Mouse (Mus musculus) brain, adult 2 months (tissue): ENCODE measurements at regions not wholly inside any gene's neighbourhood (a gene's known extent, or its start where the extent isn't known, plus 50 kb on each side); places are given as distances from the start of the nearest gene placed in this dataset.
A peak's percentile ranks its signal among the peaks of the same experiment; 100 is the strongest.

Experiments used
- DNase-seq: peaks from one replicate; pipeline ENCODE4 v3.0.0; 2011; ENCODE audit warnings: low read depth, low spot score

DNA sequence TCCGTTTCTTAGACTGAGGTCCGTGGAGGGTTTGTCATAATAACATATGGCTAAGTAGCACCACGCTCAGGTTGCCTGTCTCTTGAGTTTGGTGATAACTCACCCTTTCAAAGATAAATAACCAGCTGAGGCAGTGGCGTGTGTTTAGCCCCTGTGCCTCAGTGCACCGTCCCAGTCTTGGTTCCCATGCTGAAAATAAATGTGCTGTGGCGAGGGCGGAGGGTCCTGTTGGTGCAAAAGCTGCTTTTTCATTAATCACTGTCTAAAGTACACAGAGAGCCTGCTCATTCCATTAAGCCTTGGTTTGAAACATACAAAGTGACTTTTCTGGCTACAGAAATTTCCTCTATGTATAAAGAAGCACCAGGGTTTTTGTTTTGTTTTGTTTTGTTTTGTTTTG is 439.8 kb upstream of the Fam84a start:
- no peak for DNase-seq

DNA sequence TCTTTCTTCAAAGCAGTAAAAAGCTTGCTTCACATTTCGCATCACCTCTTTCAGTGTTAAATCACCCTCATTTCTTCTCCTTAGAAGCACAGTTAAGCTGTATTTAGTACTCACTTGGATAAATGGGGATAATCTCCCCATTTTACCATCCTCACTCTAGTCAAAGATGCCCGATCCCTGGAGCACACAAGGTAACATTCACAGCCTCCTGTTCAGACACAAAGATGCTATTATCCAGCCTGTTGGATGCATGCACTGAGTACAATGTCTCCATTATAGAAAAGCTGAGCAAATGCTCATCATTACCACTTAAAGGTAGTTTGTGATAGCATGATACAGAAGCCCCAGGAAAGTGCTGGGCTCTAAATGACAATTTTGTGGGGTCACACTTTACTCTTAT is 422.4 kb upstream of the Fam84a start:
- DNase-seq: no peak

DNA sequence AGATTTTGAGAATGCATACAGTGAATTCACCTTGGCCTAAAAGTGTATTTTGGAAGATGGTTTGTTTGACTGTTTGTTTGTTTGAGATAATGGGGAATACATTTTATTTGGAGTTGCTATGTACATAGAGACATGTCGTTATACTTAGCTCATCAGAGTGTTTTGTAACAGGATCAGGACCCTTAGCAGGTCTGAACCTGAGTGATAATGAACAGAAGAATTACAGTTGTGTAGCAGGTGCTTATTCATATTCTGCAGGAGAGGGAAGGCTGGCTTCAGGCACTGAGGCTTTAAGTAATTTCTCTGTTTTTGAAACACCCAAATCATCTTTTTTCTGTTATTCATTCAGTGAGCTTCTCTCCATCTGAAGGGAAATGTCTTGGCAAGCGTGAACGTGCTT is 413.1 kb upstream of the Fam84a start:
- DNase-seq: peak; percentile 3

DNA sequence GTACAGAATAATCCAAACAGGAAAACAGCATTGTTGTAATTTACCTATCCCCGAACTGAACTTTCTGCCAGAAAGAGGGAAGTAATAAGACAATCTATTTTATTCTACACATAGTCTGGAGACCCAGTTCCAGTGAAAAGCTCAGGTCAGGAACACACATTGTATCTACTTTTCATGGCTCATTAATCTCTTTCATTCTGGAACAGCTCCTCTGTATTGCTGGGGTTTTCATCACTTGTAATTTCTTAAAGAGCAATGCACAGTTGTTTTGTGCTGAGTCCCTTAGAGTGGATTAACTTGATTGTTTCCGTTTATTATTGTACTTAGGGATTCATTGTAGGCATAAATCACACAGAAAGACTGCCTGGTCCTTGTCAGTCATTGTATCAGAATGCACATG is 400.3 kb upstream of the Fam84a start:
- no peak for DNase-seq

DNA sequence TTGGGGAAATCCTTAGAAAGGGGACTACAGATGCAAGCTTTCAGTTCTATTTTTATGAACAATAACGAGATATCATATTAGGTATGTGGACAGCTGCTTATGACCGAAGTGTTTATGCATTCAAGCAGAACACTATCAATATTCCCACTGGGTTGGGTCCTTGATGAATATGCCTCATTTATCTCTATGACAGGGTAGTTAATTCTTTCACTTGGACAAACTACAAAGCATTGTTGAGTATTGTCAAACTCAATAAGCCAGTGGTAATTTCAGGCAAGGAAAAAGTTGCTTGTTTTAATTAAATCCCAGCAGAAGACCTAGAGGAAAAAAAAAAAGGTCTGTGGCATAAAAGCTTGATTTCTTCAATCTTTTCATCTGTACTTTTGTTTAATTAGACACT is 397.4 kb upstream of the Fam84a start:
- no peak for DNase-seq

DNA sequence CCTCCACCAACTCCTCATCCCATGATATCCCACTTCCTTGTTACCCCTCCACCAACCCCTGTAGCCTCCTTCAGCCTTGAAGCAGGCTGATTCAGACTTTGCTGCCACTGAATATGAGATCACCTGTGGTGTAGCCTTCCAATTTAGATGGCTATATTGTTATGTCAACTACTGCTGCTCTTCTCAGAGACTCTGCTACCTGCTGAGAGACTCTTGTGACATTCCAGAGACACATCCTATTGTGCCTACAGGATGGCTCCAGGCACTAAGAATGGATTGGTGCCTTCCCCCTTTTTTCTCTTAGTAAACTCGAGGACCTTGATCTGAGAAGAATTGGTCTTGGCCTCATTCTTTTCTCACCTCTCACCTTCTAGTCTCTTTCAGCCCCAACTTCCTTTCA is 369.9 kb upstream of the Fam84a start:
- DNase-seq: no peak

DNA sequence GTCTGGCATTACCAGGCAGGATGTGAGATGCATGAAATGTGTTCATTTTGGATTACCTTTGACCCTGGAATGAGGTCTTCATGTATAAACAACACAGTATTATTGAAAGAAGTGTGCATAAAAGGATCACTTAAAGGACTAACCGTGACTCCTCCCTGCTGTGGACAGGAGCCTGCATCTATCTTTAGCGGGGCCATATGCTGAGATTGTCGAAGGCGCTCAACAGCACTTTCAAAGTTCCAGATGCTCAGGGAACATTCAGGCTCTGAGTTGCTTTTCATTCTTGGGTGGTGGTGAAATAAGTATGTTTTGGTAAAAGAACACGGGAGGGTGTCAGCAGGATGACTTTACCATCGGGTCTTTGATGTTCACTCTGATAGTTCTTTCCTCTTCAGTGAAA is 363.7 kb upstream of the Fam84a start:
- DNase-seq: peak; percentile 58
